ENCODE assay signal across 8 mouse cellular contexts in the genomic region with DNA sequence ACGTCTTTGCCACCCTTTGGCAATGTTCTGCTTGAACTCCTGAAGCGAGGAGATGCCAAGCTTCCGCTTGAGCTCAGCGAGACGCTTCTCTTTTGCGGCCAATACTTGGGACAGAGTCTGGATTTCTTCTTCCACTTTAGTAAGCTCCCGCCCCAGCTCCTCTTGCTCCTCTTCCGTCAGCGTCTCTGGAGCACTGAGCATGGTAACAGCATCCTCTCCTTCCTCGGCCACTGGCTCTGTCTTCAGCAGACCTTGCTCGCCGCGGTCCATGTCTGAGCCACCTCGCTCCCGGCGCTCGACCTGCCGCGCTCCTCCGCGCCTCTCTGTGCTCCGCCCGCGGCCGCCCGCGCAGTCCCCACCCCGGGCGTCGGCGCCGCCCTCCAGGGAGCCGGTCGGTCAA. TPM values are rescaled to one million over a fixed set of nuclear protein-coding genes. Genes with fewer than 3 reads are reported as not detected.
DNase-seq lines count a peak whose midpoint lies in the region; ATAC-seq and TF ChIP-seq lines count a peak whose summit lies in the region.

No protein-coding gene starts in this region.

- H3K9me3 ChIP-seq in lung, postnatal 0 days (ENCODE audit: low read length) = no peaks in the 10 kb centered on the region

- no peaks in the 10 kb centered on the region for H3K27me3 ChIP-seq in lung, postnatal 0 days (replicated peaks; ENCODE audit: insufficient read depth, low read length)

- 3% methylated on average over 34 of the region's 34 CpGs for WGBS in lung, postnatal 0 days

- DNase-seq in Muller cell, postnatal 12 days (ENCODE audit: inconsistent ontology term) = peak; percentile 41
- peak; percentile 30 for DNase-seq in embryo, embryonic 10.5 days (ENCODE audit: low spot score)
- DNase-seq in heart, adult 9 months (ENCODE audit: low spot score in 2 of 2) = peak; percentile 6 to 9
- peak; percentile 11 for DNase-seq in kidney, adult 9 months
- peak; percentile 8 for DNase-seq in lung, postnatal 0 days (ENCODE audit: low spot score)
- peak; percentile 12 for DNase-seq in right cerebral cortex, postnatal 14 days
- no peak for DNase-seq in adipocyte (ENCODE audit: low spot score)

- H3K4me3 ChIP-seq in lung, postnatal 0 days (ENCODE audit: low read depth, low read length) = peak overlapping the region; percentile 45

- H3K27ac ChIP-seq in lung, postnatal 0 days (ENCODE audit: low read length) = no peak overlapping the region

- peaks cover 13% of the 10 kb centered on the region; the same call in 1 of the 2 replicates for H3K36me3 ChIP-seq in lung, postnatal 0 days (ENCODE audit: insufficient read depth, low read length)

- ATAC-seq in CD4-positive, CD25-positive, alpha-beta regulatory T cell, adult 4 months = peak; percentile 42
- peak; percentile 64 for ATAC-seq in lung, postnatal 0 days

- no peak for TF ChIP-seq EP300 in lung, postnatal 0 days (IDR thresholded peaks at IDR 0.05)

- H3K4me2 ChIP-seq in lung, postnatal 0 days (replicated peaks; ENCODE audit: low read depth, low read length) = peak overlapping the region; percentile 65

- TF ChIP-seq CTCF in lung, postnatal 0 days (IDR thresholded peaks at IDR 0.05) = no peak

- no peak overlapping the region for H3K9ac ChIP-seq in lung, postnatal 0 days (replicated peaks; ENCODE audit: low read depth)

- no peaks in the 10 kb centered on the region for H3K4me1 ChIP-seq in lung, postnatal 0 days (ENCODE audit: insufficient read depth, low read depth, low read length)

RNA-seq across cellular contexts. Expression of a gene that starts 31.0 kb away (rescaled TPM):
- polyA plus RNA-seq in CD4-positive, CD25-positive, alpha-beta regulatory T cell, adult 4 months (2017; shearing (Covaris generic)) = 10 to 100 TPM; 68.6 to 83.1 TPM
- 26.5 and 31.1 TPM in 2 replicates for polyA plus RNA-seq in lung, postnatal 0 days (2015; fragmentation: Nextera tagmentation; extraction: Ambion mirVana)

RNA-seq across cellular contexts. Expression of a gene that starts 31.1 kb away (rescaled TPM):
- 10 to 100 TPM; 19.5 to 29.4 TPM for polyA plus RNA-seq in CD4-positive, CD25-positive, alpha-beta regulatory T cell, adult 4 months (2017; shearing (Covaris generic))
- 29.4 and 33.7 TPM in 2 replicates for polyA plus RNA-seq in lung, postnatal 0 days (2015; fragmentation: Nextera tagmentation; extraction: Ambion mirVana)

RNA-seq across cellular contexts. Expression of a gene that starts 41.1 kb away (rescaled TPM):
- polyA plus RNA-seq in CD4-positive, CD25-positive, alpha-beta regulatory T cell, adult 4 months (2017; shearing (Covaris generic)) = 10 to 100 TPM; 13.0 to 19.5 TPM
- 8.0 and 8.7 TPM in 2 replicates for polyA plus RNA-seq in lung, postnatal 0 days (2015; fragmentation: Nextera tagmentation; extraction: Ambion mirVana)
